Mouse (Mus musculus): ENCODE measurements at regions not wholly inside any gene's neighbourhood (a gene's known extent, or its start where the extent isn't known, plus 50 kb on each side); places are given as distances from the start of the nearest gene placed in this dataset.

DNA sequence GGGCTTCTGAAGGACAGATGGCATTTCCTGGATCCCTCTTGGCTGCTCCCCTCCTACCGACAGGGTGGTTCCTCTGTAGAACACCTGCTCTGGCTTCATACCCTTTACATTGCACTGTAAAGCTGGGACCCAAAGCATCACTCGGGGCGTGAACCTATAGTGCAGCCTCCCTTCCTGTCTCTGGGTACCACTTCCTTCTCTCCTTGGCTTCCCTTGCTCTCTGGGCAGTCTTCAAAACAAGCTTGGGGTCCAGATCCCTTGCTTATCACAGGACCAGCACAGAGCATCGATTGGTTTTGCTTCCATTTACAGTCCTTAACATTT, 346.4 kb downstream of the Rnf144a start:
- no peak for DNase-seq (ENCODE audit: low spot score)

DNA sequence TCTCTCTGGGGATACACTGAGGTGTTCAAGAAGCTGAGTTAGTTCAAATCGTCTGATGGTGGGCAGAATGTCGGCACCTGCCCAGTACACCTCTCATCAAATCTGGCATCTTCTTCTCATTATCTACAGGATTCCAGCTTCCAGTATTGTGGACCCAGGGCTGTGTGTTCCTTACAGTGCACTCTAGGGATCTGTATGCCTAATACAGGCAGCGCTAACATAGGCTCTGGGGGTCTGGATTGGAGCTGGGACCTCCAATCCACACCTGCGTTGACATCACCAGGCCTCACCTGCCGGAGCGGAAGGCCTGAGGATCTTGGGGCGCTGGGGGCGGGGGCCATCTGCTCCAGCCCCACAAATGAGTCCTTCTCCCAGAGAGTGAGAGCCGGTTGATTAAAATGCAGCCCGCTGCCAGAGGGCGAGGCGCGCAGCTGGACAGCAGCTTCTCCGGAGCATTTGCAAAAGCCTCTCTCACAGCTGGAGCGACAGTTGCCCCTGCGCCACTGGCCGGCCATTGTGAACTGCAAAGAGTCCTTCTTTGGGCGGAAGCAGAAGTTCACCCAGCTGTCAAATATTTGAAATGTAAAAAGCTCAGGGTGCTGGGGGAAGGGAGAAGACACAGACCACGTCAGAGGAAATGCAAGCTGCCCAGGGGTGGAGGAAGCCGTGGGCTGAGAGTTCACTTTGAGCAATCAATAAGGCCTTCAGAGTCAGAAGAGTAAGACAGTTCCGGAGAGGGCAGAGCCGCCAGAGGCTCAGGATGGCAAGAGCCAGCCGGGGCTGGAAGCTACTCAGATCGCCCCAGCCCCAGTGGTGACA, 347.0 kb downstream of the Rnf144a start:
- DNase-seq (ENCODE audit: low spot score): peak; percentile 50

- peak; percentile 3 for DNase-seq (ENCODE audit: low spot score)
Observed at GRCm38 (mm10) chr12:26060378-26060777, 354.7 kb downstream of the Rnf144a start.

DNA sequence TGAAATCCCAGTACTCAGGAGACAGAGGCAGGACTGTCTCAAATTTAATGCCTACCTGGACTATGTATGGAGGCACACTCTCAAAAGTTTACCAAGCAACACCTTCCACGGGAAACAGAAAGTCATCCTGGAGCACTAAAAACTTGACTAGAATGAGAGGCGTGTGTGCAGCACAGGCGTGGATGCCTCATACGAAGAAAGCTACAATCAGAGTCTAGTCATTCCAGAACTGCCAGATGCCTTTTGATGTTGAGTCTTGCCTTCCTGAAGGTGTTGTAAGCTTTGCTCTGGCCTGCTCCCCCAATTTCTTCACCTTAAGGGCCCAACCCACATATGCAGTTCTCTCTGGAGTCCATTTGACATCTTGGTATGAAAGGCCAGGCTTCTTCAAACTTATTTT, 356.0 kb downstream of the Rnf144a start:
- DNase-seq (ENCODE audit: low spot score): no peak

- DNase-seq (ENCODE audit: low spot score): no peak
Observed at GRCm38 (mm10) chr12:26057491-26058054, 357.5 kb downstream of the Rnf144a start.

- no peak for DNase-seq (ENCODE audit: low spot score)
Observed at GRCm38 (mm10) chr12:26046991-26047390, 368.1 kb downstream of the Rnf144a start.

DNA sequence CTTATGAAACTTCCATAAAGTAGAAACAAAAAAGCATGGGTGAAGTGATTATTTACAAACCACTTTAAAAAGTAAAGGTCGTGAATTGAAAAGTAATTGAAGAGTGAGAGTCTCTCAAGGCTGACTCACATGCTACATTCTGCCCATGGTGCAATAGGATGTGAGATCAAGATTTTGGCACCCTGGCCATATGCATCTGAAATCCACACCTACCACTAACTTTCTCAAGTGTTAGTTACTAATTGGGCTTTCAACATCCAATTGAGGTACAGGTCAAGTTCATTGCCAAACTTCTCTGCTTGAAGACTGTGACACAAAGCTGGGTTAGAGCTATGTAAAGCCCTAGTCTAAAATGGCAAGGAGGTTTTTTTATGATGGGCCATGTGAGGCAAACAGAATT, 369.7 kb downstream of the Rnf144a start:
- DNase-seq (ENCODE audit: low spot score): no peak

DNA sequence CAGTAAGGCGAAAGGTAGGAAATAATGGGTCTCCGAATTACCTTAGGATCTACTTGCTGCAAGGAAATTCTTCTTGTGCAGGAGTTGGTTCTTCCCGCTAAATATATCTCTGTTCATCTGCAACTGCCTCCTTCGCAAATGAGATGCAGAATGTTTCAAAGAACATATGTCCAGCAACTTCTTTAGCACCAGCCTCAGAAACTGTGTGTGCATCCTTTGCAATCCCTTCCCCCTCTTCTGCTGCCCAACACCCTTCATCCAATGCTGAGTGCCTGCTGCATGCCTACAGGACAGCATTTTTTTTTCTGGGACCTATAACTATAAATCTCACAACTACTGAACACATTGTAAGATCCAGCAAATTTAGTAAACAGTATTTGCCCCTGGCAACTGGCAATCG, 402.1 kb downstream of the Rnf144a start:
- DNase-seq (ENCODE audit: low spot score): no peak

DNA sequence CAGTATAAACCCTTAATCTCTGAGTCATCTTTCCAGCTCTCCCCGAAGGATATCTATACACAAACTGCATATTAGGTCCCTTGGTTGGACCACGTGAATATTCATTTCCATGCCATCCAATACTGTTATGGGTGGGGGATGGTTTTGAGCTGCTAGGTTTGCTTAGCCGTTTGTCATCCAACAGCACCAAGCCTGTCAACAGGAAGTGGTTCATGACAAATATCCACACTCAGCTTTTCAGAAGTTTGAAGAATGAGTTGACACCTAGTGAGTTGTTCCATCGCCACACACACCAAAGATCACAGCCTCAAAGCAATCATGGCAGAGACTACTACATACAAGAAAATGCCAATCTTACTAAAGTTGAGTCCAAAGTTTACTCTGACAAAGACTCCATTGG, 421.0 kb downstream of the Rnf144a start:
- DNase-seq (ENCODE audit: low spot score): no peak

GRCm38 (mm10) chr12:25991801-25992525, 423.1 kb downstream of the Rnf144a start:
- no peak for DNase-seq (ENCODE audit: low spot score)

DNA sequence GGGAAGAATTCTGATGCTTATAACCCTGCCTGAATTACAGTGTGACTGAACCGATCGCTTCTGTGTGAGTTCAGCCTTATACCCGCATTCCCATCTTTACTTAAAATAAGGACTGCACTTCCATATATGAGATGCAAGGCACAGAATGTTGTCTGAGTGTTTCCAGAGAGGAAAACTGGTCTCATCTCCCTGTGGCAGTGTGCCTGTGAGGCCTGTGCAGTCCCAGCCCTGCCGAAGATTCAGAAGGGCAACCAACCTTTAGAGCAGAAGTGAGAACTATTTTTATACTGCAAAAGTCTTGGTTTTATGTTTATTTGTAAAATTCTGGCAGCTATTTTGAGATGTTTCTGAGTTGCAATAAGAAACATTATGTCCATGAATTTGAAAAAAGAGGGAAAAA, 432.5 kb downstream of the Rnf144a start:
- no peak for DNase-seq (ENCODE audit: low spot score)

DNA sequence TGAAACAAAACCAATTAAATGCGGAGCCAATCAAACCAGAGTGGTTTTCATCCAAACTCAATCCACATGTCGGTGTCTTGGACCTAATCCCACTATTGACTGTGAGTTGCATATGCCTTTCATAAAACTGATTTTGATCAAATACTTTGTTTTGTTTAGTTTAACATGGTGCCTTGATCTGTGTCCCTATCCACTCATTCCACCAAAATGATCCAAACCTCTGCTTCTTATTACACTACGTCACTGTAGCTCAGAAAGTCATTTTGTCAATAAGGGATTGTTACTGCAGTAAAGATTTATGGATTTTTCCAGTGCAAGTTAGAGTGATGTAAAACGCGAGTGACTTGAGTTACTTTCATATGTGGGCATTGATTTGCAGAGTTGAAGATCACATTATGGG, 436.7 kb downstream of the Rnf144a start:
- DNase-seq (ENCODE audit: low spot score): no peak

DNA sequence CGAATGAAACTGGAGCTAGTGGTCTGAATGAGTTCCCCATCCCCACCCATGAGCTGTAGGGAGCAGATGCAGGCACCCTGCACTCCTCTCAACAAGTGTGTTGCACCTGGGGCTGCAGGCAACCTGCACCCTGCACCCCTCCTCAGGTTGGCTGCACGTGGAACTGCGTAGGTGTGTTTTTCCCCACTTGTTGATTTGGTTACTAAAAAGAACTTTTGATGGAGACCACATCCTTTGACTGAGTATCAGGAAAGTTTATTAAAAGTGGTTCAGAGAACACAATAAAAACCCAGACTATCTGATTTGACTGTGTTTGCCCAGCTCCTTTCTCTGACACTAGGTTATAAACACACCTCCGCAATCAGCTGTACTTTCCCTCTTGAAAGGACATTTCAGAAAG, 456.5 kb downstream of the Rnf144a start:
- DNase-seq (ENCODE audit: low spot score): no peak

DNA sequence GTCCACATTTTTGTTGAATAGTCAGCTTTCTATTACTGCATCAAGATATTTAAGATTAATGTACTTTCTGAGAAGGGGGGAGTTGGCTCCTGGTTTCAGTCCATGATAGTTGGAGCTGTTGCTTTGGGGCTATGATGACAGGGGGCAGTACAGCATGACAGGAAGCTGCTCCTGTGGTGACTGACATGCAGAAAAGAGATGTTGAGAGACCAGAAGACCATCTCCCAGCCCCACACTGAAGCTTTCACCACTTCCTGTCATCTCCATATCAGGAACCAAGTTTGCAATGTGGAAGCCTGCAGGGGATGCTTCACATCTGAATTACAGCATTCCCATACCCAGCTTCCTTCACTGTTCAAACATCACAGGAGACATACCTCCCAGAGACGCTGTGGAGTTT, 457.5 kb downstream of the Rnf144a start:
- DNase-seq (ENCODE audit: low spot score): no peak

DNA sequence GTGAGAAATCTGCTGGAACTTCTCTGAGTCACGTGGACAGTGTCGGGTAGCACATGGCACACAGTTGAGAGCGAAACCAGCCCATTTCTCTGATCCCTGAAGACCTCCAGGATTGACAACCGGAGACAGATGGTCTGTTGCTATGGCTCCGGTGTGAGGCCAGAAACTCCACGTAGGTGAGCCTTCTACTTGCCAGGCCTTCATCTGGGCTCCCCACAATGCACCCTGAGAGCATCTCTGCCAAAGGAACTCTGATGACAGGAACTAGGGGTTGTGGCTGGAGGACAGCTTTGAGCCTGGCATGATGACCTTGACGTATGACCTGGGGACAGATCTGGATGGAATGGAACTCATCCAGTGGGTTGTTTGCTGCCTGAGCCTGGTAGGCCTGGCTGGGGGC, 467.9 kb downstream of the Rnf144a start:
- no peak for DNase-seq (ENCODE audit: low spot score)

GRCm38 (mm10) chr12:25946121-25946520, 468.9 kb downstream of the Rnf144a start:
- no peak for DNase-seq (ENCODE audit: low spot score)

- DNase-seq (ENCODE audit: low spot score): no peak
Observed at GRCm38 (mm10) chr12:25938856-25939255, 476.2 kb downstream of the Rnf144a start.

GRCm38 (mm10) chr12:25934946-25935345, 480.1 kb downstream of the Rnf144a start:
- no peak for DNase-seq (ENCODE audit: low spot score)

- DNase-seq (ENCODE audit: low spot score): no peak
Observed at GRCm38 (mm10) chr12:25934526-25934925, 480.5 kb downstream of the Rnf144a start.

GRCm38 (mm10) chr12:25926367-25926766, 488.7 kb downstream of the Rnf144a start:
- DNase-seq (ENCODE audit: low spot score): no peak

- DNase-seq (ENCODE audit: low spot score): no peak
Observed at GRCm38 (mm10) chr12:25924526-25924925, 490.5 kb downstream of the Rnf144a start.

- no peak for DNase-seq (ENCODE audit: low spot score)
Observed at GRCm38 (mm10) chr12:25923772-25924171, 491.3 kb downstream of the Rnf144a start.

DNA sequence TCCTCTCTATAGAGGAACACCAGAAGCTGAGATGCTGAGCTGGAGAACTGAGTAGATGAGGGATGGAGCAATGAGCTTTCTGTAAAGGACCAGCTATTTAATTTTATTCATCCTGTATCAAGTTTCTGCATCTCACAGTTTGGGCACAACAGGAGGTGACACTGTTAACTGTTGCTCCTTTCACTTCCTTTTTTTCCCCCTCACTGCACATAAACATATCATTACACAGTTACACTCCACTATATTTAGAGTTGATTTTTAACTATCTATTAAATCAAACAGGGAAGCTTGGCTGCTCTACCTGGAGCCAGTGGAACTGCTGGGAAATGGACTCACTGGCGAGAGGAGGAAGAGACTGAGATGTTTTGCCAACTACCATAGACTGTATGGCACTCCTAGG, 509.4 kb downstream of the Rnf144a start:
- DNase-seq (ENCODE audit: low spot score): no peak
